29 mouse cellular contexts compared by ENCODE assay signal in genomic region chr1:126159287-126159686, GRCm38 (mm10).
DNase-seq lines count a peak whose midpoint lies in the region; ATAC-seq and TF ChIP-seq lines count a peak whose summit lies in the region.
"Had no signal": no experiment of that assay in that cellular context is flagged by ENCODE, and none has a peak within 500 bp of the region (broad histone marks: within the 10 kb centered on the region; RNA-seq: fewer than 3 reads in every experiment).

No protein-coding gene starts in this region.

- 0 out of 2 replicates have a peak, but pooled peaks have one; percentile 16 for TF ChIP-seq EP300 in lung, postnatal 0 days (IDR thresholded peaks at IDR 0.05)

- no peaks in the 10 kb centered on the region for H3K9me3 ChIP-seq in embryonic facial prominence, embryonic 11.5 days (replicated peaks; ENCODE audit: control insufficient read depth, low read length)
- H3K9me3 ChIP-seq in embryonic facial prominence, embryonic 10.5 days, result no peaks in the 10 kb centered on the region
- no peaks in the 10 kb centered on the region for H3K9me3 ChIP-seq in lung, postnatal 0 days (ENCODE audit: low read length)
- H3K9me3 ChIP-seq in embryonic facial prominence, embryonic 14.5 days (ENCODE audit: control insufficient read depth, low read length), result no peaks in the 10 kb centered on the region
- H3K9me3 ChIP-seq: embryonic facial prominence, embryonic 12.5 days; forebrain, embryonic 13.5 days; heart, embryonic 10.5 days; heart, embryonic 13.5 days had no signal

- no peaks in the 10 kb centered on the region for H3K27me3 ChIP-seq in embryonic facial prominence, embryonic 11.5 days (ENCODE audit: control insufficient read depth, insufficient read depth, low read length)
- H3K27me3 ChIP-seq in embryonic facial prominence, embryonic 10.5 days (replicated peaks; ENCODE audit: low read depth, poor library complexity, severe bottlenecking), result no peaks in the 10 kb centered on the region
- H3K27me3 ChIP-seq in lung, postnatal 0 days (replicated peaks; ENCODE audit: insufficient read depth, low read length), result no peaks in the 10 kb centered on the region
- H3K27me3 ChIP-seq in embryonic facial prominence, embryonic 14.5 days (replicated peaks; ENCODE audit: control insufficient read depth, insufficient read depth, low read length), result no peaks in the 10 kb centered on the region
- H3K27me3 ChIP-seq: embryonic facial prominence, embryonic 12.5 days; forebrain, embryonic 13.5 days; heart, embryonic 13.5 days had no signal

- no peak overlapping the region for H3K4me3 ChIP-seq in embryonic facial prominence, embryonic 11.5 days (ENCODE audit: low read depth, low read length)
- no peak overlapping the region for H3K4me3 ChIP-seq in embryonic facial prominence, embryonic 10.5 days
- H3K4me3 ChIP-seq in lung, adult 2 months (replicated peaks; ENCODE audit: extremely low read depth, low read depth, low read length), result no peak overlapping the region
- H3K4me3 ChIP-seq in lung, postnatal 0 days (ENCODE audit: low read depth, low read length), result no peak overlapping the region
- no peak overlapping the region for H3K4me3 ChIP-seq in embryonic facial prominence, embryonic 14.5 days (ENCODE audit: low read depth, low read length)
- H3K4me3 ChIP-seq: embryonic facial prominence, embryonic 12.5 days; erythroblast, embryonic 14.5 days; forebrain, embryonic 13.5 days; heart, adult 2 months; heart, embryonic 10.5 days; heart, embryonic 13.5 days had no signal

- H3K4me2 ChIP-seq in embryonic facial prominence, embryonic 11.5 days (ENCODE audit: low read depth, low read length), result no peak overlapping the region
- H3K4me2 ChIP-seq in lung, postnatal 0 days (replicated peaks; ENCODE audit: low read depth, low read length), result no peak overlapping the region
- H3K4me2 ChIP-seq in embryonic facial prominence, embryonic 14.5 days (ENCODE audit: low read depth, low read length), result no peak overlapping the region
- H3K4me2 ChIP-seq: embryonic facial prominence, embryonic 12.5 days; forebrain, embryonic 13.5 days; heart, embryonic 13.5 days; hindbrain, embryonic 14.5 days had no signal

- DNase-seq in embryonic facial prominence, embryonic 11.5 days (ENCODE audit: low spot score), result peak; percentile 12
- DNase-seq in embryonic facial prominence, embryonic 10.5 days (ENCODE audit: low spot score), result no peak
- peak; percentile 5 to 32 for DNase-seq in lung, adult 18-20 months
- no peak for DNase-seq in lung, adult 2 months
- DNase-seq in lung, postnatal 0 days (ENCODE audit: low spot score), result peak; percentile 57
- no peak for DNase-seq in lung, postnatal 10 days
- peak; percentile 59 for DNase-seq in embryonic facial prominence, embryonic 14.5 days (ENCODE audit: low spot score)
- no peak for DNase-seq in frontal cortex, postnatal 10 days (ENCODE audit: low spot score in 2 of 2)
- DNase-seq: adrenal gland, adult 8-10 months; adrenal gland, postnatal 25 days; cerebellum, adult 11-12 months; cerebellum, adult 8-10 months; cerebellum, postnatal 10 days; cerebellum, postnatal 36 days; embryo, embryonic 11 days; gastrocnemius, postnatal 10 days; gastrocnemius, postnatal 36 days; heart, adult 2 months; heart, postnatal 14 days; heart, postnatal 4 days had no signal

- WGBS in embryonic facial prominence, embryonic 11.5 days, result 86% methylated on average over 6 of the region's 6 CpGs
- WGBS in embryonic facial prominence, embryonic 10.5 days, result 83% methylated on average over 6 of the region's 6 CpGs
- whole genome bisulfite sequencing in lung, adult 2 months, result 73% methylated on average over 6 of the region's 6 CpGs
- 47% methylated on average over 6 of the region's 6 CpGs for WGBS in lung, postnatal 0 days
- WGBS in embryonic facial prominence, embryonic 14.5 days, result 79% methylated on average over 6 of the region's 6 CpGs

- no peaks in the 10 kb centered on the region for H3K4me1 ChIP-seq in embryonic facial prominence, embryonic 11.5 days (ENCODE audit: control insufficient read depth, insufficient read depth, low read length)
- H3K4me1 ChIP-seq in embryonic facial prominence, embryonic 10.5 days, result no peaks in the 10 kb centered on the region
- no peaks in the 10 kb centered on the region for H3K4me1 ChIP-seq in lung, adult 2 months (ENCODE audit: control insufficient read depth, insufficient read depth, low read length)
- H3K4me1 ChIP-seq in lung, postnatal 0 days (ENCODE audit: insufficient read depth, low read depth, low read length), result no peaks in the 10 kb centered on the region
- H3K4me1 ChIP-seq in embryonic facial prominence, embryonic 14.5 days (ENCODE audit: control insufficient read depth, insufficient read depth, low read length), result no peaks in the 10 kb centered on the region
- H3K4me1 ChIP-seq: embryonic facial prominence, embryonic 12.5 days; forebrain, embryonic 13.5 days; heart, embryonic 10.5 days; heart, embryonic 13.5 days had no signal

- no peak overlapping the region for H3K9ac ChIP-seq in embryonic facial prominence, embryonic 11.5 days (replicated peaks; ENCODE audit: low read length)
- no peak overlapping the region for H3K9ac ChIP-seq in lung, postnatal 0 days (replicated peaks; ENCODE audit: low read depth)
- no peak overlapping the region for H3K9ac ChIP-seq in embryonic facial prominence, embryonic 14.5 days (ENCODE audit: low read depth, low read length)
- H3K9ac ChIP-seq: embryonic facial prominence, embryonic 12.5 days; forebrain, embryonic 13.5 days; heart, embryonic 13.5 days; hindbrain, embryonic 14.5 days had no signal

- no peaks in the 10 kb centered on the region for H3K36me3 ChIP-seq in embryonic facial prominence, embryonic 11.5 days (replicated peaks; ENCODE audit: control insufficient read depth, insufficient read depth, low read depth, low read length)
- no peaks in the 10 kb centered on the region for H3K36me3 ChIP-seq in embryonic facial prominence, embryonic 10.5 days (replicated peaks)
- H3K36me3 ChIP-seq in lung, postnatal 0 days (ENCODE audit: insufficient read depth, low read length), result no peaks in the 10 kb centered on the region
- H3K36me3 ChIP-seq in embryonic facial prominence, embryonic 14.5 days (ENCODE audit: control insufficient read depth, insufficient read depth, low read length), result no peaks in the 10 kb centered on the region
- H3K36me3 ChIP-seq: embryonic facial prominence, embryonic 12.5 days; heart, embryonic 10.5 days; heart, embryonic 13.5 days had no signal

- TF ChIP-seq CTCF in lung, adult 2 months (IDR thresholded peaks at IDR 0.05; ENCODE audit: insufficient read depth, low read length), result no peak
- no peak for TF ChIP-seq CTCF in lung, postnatal 0 days (IDR thresholded peaks at IDR 0.05)

- H3K27ac ChIP-seq in embryonic facial prominence, embryonic 11.5 days (replicated peaks; ENCODE audit: low read depth, low read length), result no peak overlapping the region
- H3K27ac ChIP-seq in embryonic facial prominence, embryonic 10.5 days (replicated peaks), result no peak overlapping the region
- no peak overlapping the region for H3K27ac ChIP-seq in lung, postnatal 0 days (ENCODE audit: low read length)
- H3K27ac ChIP-seq in embryonic facial prominence, embryonic 14.5 days (replicated peaks; ENCODE audit: low read depth, low read length), result no peak overlapping the region
- H3K27ac ChIP-seq: embryonic facial prominence, embryonic 12.5 days; forebrain, embryonic 13.5 days; heart, adult 2 months; heart, embryonic 10.5 days; heart, embryonic 13.5 days; hindbrain, embryonic 14.5 days; hindbrain, postnatal 0 days had no signal

- no peak for ATAC-seq in embryonic facial prominence, embryonic 11.5 days (replicated peaks; ENCODE audit: insufficient number of reproducible peaks, low FRiP score, low TSS enrichment, low read depth)
- ATAC-seq in lung, postnatal 0 days, result peak; percentile 54
- ATAC-seq in embryonic facial prominence, embryonic 14.5 days (ENCODE audit: low read depth), result no peak
- ATAC-seq: activated CD4-positive, CD25-positive, alpha-beta regulatory T cell, adult 4 months; forebrain, embryonic 13.5 days; forebrain, embryonic 16.5 days; hindbrain, postnatal 0 days had no signal

- TF ChIP-seq POLR2A in lung, adult 2 months (IDR thresholded peaks at IDR 0.05; ENCODE audit: borderline replicate concordance, extremely low read depth, low read depth, low read length), result no peak

Comparison
In these comparisons a context has a peak if more than half of its experiments do, and no peak if none do; other contexts are left out.
1. DNase-seq: peak in embryonic facial prominence, embryonic 11.5 days (single experiment), lung, adult 18-20 months (2 of 2), lung, postnatal 0 days (single experiment) and embryonic facial prominence, embryonic 14.5 days (single experiment); none in embryonic facial prominence, embryonic 10.5 days (single experiment), lung, adult 2 months (single experiment), lung, postnatal 10 days (single experiment) and frontal cortex, postnatal 10 days (0 of 2).